Mouse (Mus musculus): Measurements from ENCODE around the gene Men1. TPM values are rescaled to one million over a fixed set of nuclear protein-coding genes. Genes with fewer than 3 reads are reported as not detected.
A peak's percentile ranks its signal among the peaks of the same experiment; 100 is the strongest.

Men1 gene
- total RNA-seq, 2 experiments from 2014 or later = 16.6 to 20.7 TPM

DNA sequence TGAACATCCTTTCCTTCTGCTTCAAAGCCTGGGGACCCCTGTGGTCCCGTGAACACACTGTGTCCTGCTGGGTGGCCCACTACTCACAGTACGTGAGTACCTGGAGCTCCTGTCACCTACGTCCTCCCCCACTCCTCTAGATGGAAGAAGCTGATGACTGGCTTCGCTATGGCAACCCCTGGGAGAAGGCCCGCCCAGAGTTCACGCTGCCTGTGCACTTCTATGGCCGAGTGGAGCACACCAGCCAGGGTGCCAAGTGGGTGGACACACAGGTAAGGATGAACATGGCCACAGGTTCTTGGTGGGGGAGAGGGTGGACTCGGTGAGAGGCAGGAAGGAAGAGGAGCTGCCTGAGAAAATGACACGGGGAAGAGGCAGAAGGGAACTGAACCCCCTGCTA is 51.5 kb downstream of the Men1 start:
- ATAC-seq (ENCODE audit: poor library complexity, severe bottlenecking) = no peak

DNA sequence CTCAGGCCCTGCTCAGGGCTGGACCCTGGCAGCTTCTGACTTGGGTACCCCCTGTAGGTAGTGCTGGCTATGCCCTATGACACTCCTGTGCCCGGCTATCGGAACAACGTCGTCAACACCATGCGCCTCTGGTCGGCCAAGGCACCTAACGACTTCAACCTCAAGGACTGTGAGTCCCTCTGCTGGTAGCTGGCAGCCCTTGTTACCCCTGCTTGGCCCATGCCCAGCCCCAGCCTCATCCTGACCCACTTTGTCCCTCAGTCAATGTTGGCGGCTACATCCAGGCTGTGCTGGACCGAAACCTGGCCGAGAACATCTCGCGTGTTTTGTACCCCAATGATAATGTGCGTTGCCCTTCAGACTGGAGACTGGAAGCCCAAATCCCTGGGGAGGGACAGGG is 53.2 kb downstream of the Men1 start:
- ATAC-seq (ENCODE audit: poor library complexity, severe bottlenecking) = no peak

DNA sequence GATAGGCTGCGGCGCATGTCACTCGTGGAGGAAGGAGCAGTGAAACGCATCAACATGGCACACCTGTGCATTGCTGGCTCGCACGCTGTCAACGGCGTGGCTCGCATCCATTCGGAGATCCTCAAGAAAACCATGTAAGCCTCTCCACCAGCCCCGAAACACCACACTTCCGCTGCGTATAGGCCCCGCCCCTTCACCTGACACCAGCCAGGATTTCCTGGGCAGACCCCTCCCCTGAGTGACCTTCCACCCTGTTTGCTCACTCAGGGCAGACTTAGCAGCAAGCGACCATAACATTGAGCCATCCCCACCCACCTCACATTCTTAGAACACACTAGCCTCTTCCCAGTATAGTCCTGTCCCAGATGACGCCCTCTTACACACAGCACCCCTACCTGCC is 55.0 kb downstream of the Men1 start:
- ATAC-seq (ENCODE audit: poor library complexity, severe bottlenecking) = peak; percentile 41

DNA sequence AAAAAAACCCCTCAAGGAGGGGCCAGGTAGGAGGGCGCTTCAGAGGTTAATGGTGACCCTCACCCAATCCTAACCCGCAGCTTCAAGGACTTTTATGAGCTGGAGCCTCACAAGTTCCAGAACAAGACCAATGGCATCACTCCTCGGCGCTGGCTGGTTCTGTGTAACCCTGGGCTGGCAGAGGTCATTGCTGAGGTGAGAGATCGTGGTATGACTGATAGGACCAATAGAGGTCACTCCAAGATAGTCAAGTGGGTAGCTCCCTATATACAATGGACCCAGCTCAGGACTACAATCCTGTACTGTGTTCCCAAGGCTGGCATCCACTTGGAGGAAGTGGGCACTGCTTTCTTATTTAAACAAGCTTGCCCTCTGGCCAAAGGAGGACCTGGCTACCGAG is 55.5 kb downstream of the Men1 start:
- ATAC-seq (ENCODE audit: poor library complexity, severe bottlenecking) = no peak

Other genes starting within 250 kb of the Men1 start
- gene Cdca5, start 250.0 kb upstream of the Men1 start, total RNA-seq (2015) = 30.5 and 32.2 TPM in 2 replicates
- 24.3 and 26.6 TPM in 2 replicates for gene Cdca5, start 250.0 kb upstream of the Men1 start, total RNA-seq (2017)
- gene AC131692.1, start 240.6 kb upstream of the Men1 start, total RNA-seq (2015) = 0.62 and 1.2 TPM in 2 replicates
- gene AC131692.1, start 240.6 kb upstream of the Men1 start, total RNA-seq (2017) = 0.15 TPM in 1 of 2 replicates, not detected in the other
- gene Naaladl1, start 229.2 kb upstream of the Men1 start, total RNA-seq (2015) = 0.32 and 1.2 TPM in 2 replicates
- 0.28 and 0.55 TPM in 2 replicates for gene Naaladl1, start 229.2 kb upstream of the Men1 start, total RNA-seq (2017)
- gene Sac3d1, start 216.3 kb upstream of the Men1 start, total RNA-seq (2015) = 3.4 and 5.7 TPM in 2 replicates
- gene Sac3d1, start 216.3 kb upstream of the Men1 start, total RNA-seq (2017) = 3.9 and 4.0 TPM in 2 replicates
- 9.9 and 13.5 TPM in 2 replicates for gene Snx15, start 206.7 kb upstream of the Men1 start, total RNA-seq (2015)
- 5.2 and 6.4 TPM in 2 replicates for gene Snx15, start 206.7 kb upstream of the Men1 start, total RNA-seq (2017)
- 1.1 and 1.4 TPM in 2 replicates for gene Batf2, start 194.0 kb upstream of the Men1 start, total RNA-seq (2015)
- 0.48 and 0.49 TPM in 2 replicates for gene Batf2, start 194.0 kb upstream of the Men1 start, total RNA-seq (2017)
- 9.1 and 10.6 TPM in 2 replicates for gene Arl2, start 193.4 kb upstream of the Men1 start, total RNA-seq (2015)
- 8.0 and 9.7 TPM in 2 replicates for gene Arl2, start 193.4 kb upstream of the Men1 start, total RNA-seq (2017)
- gene Majin, start 150.6 kb upstream of the Men1 start, total RNA-seq (2015) = 0.58 TPM in 1 of 2 replicates, not detected in the other
- gene Majin, start 150.6 kb upstream of the Men1 start, total RNA-seq (2017) = not detected in 2 replicates
- not detected in 2 replicates for gene Gpha2, start 108.6 kb upstream of the Men1 start, total RNA-seq (2015)
- not detected in 2 replicates for gene Gpha2, start 108.6 kb upstream of the Men1 start, total RNA-seq (2017)
- gene Ppp2r5b, start 99.1 kb upstream of the Men1 start, total RNA-seq (2015) = 5.1 and 5.7 TPM in 2 replicates
- gene Ppp2r5b, start 99.1 kb upstream of the Men1 start, total RNA-seq (2017) = 3.5 and 6.7 TPM in 2 replicates
- gene Atg2a, start 93.3 kb upstream of the Men1 start, total RNA-seq (2015) = 9.8 and 10.1 TPM in 2 replicates
- gene Atg2a, start 93.3 kb upstream of the Men1 start, total RNA-seq (2017) = 8.5 and 10.3 TPM in 2 replicates
- gene Ehd1, start 58.3 kb upstream of the Men1 start, total RNA-seq (2015) = 19.3 and 27.1 TPM in 2 replicates
- 24.0 and 34.8 TPM in 2 replicates for gene Ehd1, start 58.3 kb upstream of the Men1 start, total RNA-seq (2017)
- gene Cdc42bpg, start 28.5 kb upstream of the Men1 start, total RNA-seq (2015) = 0.56 and 0.68 TPM in 2 replicates
- gene Cdc42bpg, start 28.5 kb upstream of the Men1 start, total RNA-seq (2017) = 0.88 and 1.3 TPM in 2 replicates
- 35.0 and 43.3 TPM in 2 replicates for gene Map4k2, start 6.2 kb downstream of the Men1 start, total RNA-seq (2015)
- gene Map4k2, start 6.2 kb downstream of the Men1 start, total RNA-seq (2017) = 66.3 and 79.6 TPM in 2 replicates
- 164 and 205 TPM in 2 replicates for gene Sf1, start 28.7 kb downstream of the Men1 start, total RNA-seq (2015)
- 179 and 212 TPM in 2 replicates for gene Sf1, start 28.7 kb downstream of the Men1 start, total RNA-seq (2017)
- gene Pygm, start 49.4 kb downstream of the Men1 start, total RNA-seq (2015) = 0.80 and 3.2 TPM in 2 replicates
- gene Pygm, start 49.4 kb downstream of the Men1 start, total RNA-seq (2017) = 0.11 and 0.12 TPM in 2 replicates
- 213 and 232 TPM in 2 replicates for gene Rasgrp2, start 64.4 kb downstream of the Men1 start, total RNA-seq (2015)
- gene Rasgrp2, start 64.4 kb downstream of the Men1 start, total RNA-seq (2017) = 195 and 214 TPM in 2 replicates
- 0.21 TPM in 1 of 2 replicates, not detected in the other for gene Nrxn2, start 83.8 kb downstream of the Men1 start, total RNA-seq (2015)
- not detected in 2 replicates for gene Nrxn2, start 83.8 kb downstream of the Men1 start, total RNA-seq (2017)
- gene Slc22a12, start 208.1 kb downstream of the Men1 start, total RNA-seq (2015) = not detected in 2 replicates
- not detected in 2 replicates for gene Slc22a12, start 208.1 kb downstream of the Men1 start, total RNA-seq (2017)